Mouse (Mus musculus): Measurements from ENCODE around the gene Focad. TPM values are rescaled to one million over a fixed set of nuclear protein-coding genes. Genes with fewer than 3 reads are reported as not detected.

The Focad gene
- polyA plus RNA-seq, 1 experiment from 2014 or later, result 6.5 TPM

DNA sequence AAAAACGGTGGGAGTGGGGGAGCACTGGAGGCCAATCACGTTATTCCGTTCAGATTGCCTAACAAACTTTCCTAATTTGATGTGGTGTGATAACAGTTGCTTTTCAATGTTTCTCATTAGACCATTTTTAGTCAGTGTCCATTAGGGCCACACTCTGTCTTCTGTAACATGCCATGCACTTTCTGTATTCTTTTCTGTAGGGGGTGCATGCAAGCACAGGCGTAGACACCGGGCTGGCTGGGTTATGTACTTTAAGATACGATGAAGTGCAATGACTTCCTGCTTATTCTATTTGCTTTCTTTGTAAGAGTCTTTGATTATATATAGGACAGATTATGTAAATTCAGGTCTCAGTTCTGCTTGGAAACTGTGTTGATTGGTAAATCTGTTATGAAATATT is 116.2 kb downstream of the Focad start:
- Histone ChIP-seq H3K9ac (no peak overlapping the region), H3K27me3 (no peaks in the 10 kb centered on the region), H3K4me2 (no peak overlapping the region), H3K36me3 (replicated peaks) (no peaks in the 10 kb centered on the region), H3K4me3 (replicated peaks) (no peak overlapping the region), H3K9me3 (replicated peaks) (no peaks in the 10 kb centered on the region), H3K27ac (replicated peaks) (no peak overlapping the region), H3K4me1 (replicated peaks) (no peaks in the 10 kb centered on the region)
- ATAC-seq (ENCODE audit: insufficient read depth), result no peak
- WGBS (ENCODE audit: insufficient replicate concordance), result 75% methylated on average over 6 of the region's 6 CpGs

DNA sequence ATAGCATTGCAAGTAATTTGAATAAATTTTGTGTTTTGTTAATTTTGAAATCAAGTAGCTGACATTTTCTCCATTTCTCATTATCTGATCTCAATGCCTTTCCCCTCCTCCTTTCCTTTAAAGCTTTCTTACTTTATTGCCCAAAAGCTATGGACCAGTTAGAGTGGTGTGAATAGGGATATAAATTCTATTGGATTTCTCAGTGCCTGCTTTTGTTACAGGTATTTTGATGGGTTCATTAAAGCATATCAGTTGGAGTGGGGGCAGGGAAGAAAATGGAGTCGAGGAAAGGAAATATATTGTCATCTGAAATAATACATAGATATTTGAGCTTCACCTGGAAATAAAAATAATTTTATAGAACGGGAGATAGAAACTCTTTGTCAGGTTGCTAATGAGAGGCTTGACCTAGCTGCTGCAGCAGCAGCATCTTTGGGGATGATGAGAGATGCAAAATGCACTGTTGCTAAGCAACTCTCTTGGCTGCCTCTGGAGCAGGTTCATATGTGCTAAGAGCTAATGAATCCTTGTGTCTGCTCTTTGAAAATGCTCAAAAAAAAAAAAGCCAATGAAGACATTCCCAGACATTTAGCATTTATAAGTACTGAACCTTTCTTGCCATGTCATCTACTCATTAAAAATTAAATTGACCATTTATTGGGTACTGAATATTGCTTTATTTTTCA is 116.9 kb downstream of the Focad start:
- H3K9ac ChIP-seq, result no peak overlapping the region
- no peaks in the 10 kb centered on the region for H3K36me3 ChIP-seq (replicated peaks)
- H3K4me1 ChIP-seq (replicated peaks), result no peaks in the 10 kb centered on the region
- H3K27ac ChIP-seq (replicated peaks), result no peak overlapping the region
- H3K4me3 ChIP-seq (replicated peaks), result no peak overlapping the region
- H3K27me3 ChIP-seq, result no peaks in the 10 kb centered on the region
- H3K9me3 ChIP-seq (replicated peaks), result no peaks in the 10 kb centered on the region
- WGBS (ENCODE audit: insufficient replicate concordance), result 63% methylated on average over 2 of the region's 2 CpGs
- ATAC-seq (ENCODE audit: insufficient read depth), result no peak
- no peak overlapping the region for H3K4me2 ChIP-seq

- Histone ChIP-seq H3K4me2 (no peak overlapping the region), H3K36me3 (replicated peaks) (no peaks in the 10 kb centered on the region), H3K27ac (replicated peaks) (no peak overlapping the region), H3K9ac (no peak overlapping the region), H3K4me3 (replicated peaks) (no peak overlapping the region), H3K27me3 (no peaks in the 10 kb centered on the region), H3K4me1 (replicated peaks) (no peaks in the 10 kb centered on the region), H3K9me3 (replicated peaks) (no peaks in the 10 kb centered on the region)
- ATAC-seq (ENCODE audit: insufficient read depth), result no peak
- 85% methylated on average over 3 of the region's 3 CpGs for WGBS (ENCODE audit: insufficient replicate concordance)
These were observed 119.5 kb downstream of the Focad start for GRCm38 (mm10) chr4:88213895-88214294.

DNA sequence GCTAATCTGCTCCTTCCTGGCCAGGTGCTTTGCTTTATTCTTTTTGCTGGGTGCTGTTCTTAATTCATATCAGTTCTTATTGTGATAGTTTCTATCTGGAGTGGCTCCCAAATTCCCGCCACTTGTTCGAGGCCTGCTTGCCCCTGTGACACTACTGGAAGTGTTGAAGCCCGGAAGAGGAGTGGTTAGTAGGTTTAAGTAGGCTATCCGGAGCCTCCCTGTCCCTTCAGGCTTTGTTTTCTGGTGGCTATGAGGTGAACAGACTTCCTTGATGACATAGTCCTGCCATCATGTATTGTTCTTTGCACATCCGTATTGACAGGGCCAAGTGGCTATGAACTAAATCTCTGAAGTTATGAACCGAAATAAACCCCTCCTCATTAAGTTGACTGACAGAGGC is 123.9 kb downstream of the Focad start:
- Histone ChIP-seq H3K4me1 (replicated peaks) (no peaks in the 10 kb centered on the region), H3K27me3 (no peaks in the 10 kb centered on the region), H3K36me3 (replicated peaks) (no peaks in the 10 kb centered on the region), H3K27ac (replicated peaks) (no peak overlapping the region), H3K4me3 (replicated peaks) (no peak overlapping the region), H3K9me3 (replicated peaks) (no peaks in the 10 kb centered on the region), H3K4me2 (no peak overlapping the region), H3K9ac (no peak overlapping the region)
- no peak for ATAC-seq (ENCODE audit: insufficient read depth)
- 66% methylated on average over 6 of the region's 6 CpGs for WGBS (ENCODE audit: insufficient replicate concordance)

- H3K9ac ChIP-seq, result no peak overlapping the region
- H3K4me2 ChIP-seq, result no peak overlapping the region
- no peak for ATAC-seq (ENCODE audit: insufficient read depth)
- WGBS (ENCODE audit: insufficient replicate concordance), result 59% methylated on average over 2 of the region's 2 CpGs
- H3K9me3 ChIP-seq (replicated peaks), result no peaks in the 10 kb centered on the region
- H3K27ac ChIP-seq (replicated peaks), result no peak overlapping the region
- H3K4me1 ChIP-seq (replicated peaks), result no peaks in the 10 kb centered on the region
- no peak overlapping the region for H3K4me3 ChIP-seq (replicated peaks)
- no peaks in the 10 kb centered on the region for H3K36me3 ChIP-seq (replicated peaks)
- no peaks in the 10 kb centered on the region for H3K27me3 ChIP-seq
These were observed 124.4 kb downstream of the Focad start for GRCm38 (mm10) chr4:88218797-88219196.

DNA sequence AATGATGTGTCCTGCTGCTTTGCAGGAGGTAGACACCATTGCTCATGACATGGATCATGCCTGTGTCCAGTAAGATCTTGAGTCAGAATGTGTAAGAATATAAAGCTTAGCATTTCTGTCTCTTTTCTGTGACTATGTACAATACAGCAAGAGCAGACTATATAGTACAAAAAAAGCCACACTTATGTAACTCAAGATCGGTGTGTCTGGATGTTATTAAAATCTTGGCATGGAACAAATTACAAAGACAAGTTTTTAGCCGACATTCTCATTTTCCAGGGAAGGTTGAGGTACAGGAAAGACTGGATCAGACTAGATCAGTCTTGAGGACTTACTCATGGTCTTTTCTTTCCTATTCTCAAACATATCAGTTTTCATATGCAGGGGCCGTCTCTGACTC is 136.9 kb downstream of the Focad start:
- 81% methylated on average over 3 of the region's 3 CpGs for WGBS (ENCODE audit: insufficient replicate concordance)
- no peak for ATAC-seq (ENCODE audit: insufficient read depth)

DNA sequence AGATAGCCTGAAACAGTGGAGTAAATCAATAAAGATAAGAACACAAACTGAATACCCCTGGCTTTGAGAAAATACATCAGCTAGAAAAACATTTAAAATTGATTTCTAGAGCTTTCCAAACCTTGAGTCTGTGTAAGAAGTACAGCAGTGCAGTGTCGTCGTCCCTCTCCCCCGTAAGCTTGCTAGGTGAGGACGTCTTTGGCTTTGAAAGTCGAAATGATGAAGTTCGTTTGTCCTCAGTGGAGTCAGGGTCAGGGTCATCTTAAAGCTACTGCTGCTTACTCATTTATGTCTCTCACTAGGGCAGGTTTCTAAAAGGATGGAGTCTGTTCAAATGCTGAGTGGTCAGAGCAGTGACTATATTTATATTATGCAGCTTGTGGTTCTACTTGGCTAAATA is 141.5 kb downstream of the Focad start:
- ATAC-seq (ENCODE audit: insufficient read depth), result no peak
- Histone ChIP-seq H3K36me3 (replicated peaks) (no peaks in the 10 kb centered on the region), H3K9me3 (replicated peaks) (no peaks in the 10 kb centered on the region), H3K27ac (replicated peaks) (no peak overlapping the region), H3K4me3 (replicated peaks) (no peak overlapping the region), H3K4me1 (replicated peaks) (no peaks in the 10 kb centered on the region), H3K9ac (no peak overlapping the region), H3K4me2 (no peak overlapping the region), H3K27me3 (no peaks in the 10 kb centered on the region)
- 70% methylated on average over 6 of the region's 6 CpGs for WGBS (ENCODE audit: insufficient replicate concordance)

More for the DNA sequence above, 136.9 kb downstream of the Focad start:
- H3K36me3 ChIP-seq (replicated peaks), result no peaks in the 10 kb centered on the region
- no peak overlapping the region for H3K4me3 ChIP-seq (replicated peaks)
- no peaks in the 10 kb centered on the region for H3K4me1 ChIP-seq (replicated peaks)
- H3K27me3 ChIP-seq, result no peaks in the 10 kb centered on the region
- H3K4me2 ChIP-seq, result no peak overlapping the region
- H3K9me3 ChIP-seq (replicated peaks), result no peaks in the 10 kb centered on the region
- H3K27ac ChIP-seq (replicated peaks), result no peak overlapping the region
- no peak overlapping the region for H3K9ac ChIP-seq

- Histone ChIP-seq H3K27me3 (no peaks in the 10 kb centered on the region), H3K27ac (replicated peaks) (no peak overlapping the region), H3K4me2 (no peak overlapping the region), H3K9me3 (replicated peaks) (no peaks in the 10 kb centered on the region), H3K4me3 (replicated peaks) (no peak overlapping the region), H3K4me1 (replicated peaks) (no peaks in the 10 kb centered on the region), H3K9ac (no peak overlapping the region), H3K36me3 (replicated peaks) (no peaks in the 10 kb centered on the region)
- no peak for ATAC-seq (ENCODE audit: insufficient read depth)
- WGBS (ENCODE audit: insufficient replicate concordance), result 75% methylated on average over 12 of the region's 12 CpGs
These were observed 142.7 kb downstream of the Focad start for GRCm38 (mm10) chr4:88236926-88237756.

GRCm38 (mm10) chr4:88238351-88238750 is 143.9 kb downstream of the Focad start:
- Histone ChIP-seq H3K27ac (replicated peaks) (no peak overlapping the region), H3K4me3 (replicated peaks) (no peak overlapping the region), H3K27me3 (no peaks in the 10 kb centered on the region), H3K9ac (no peak overlapping the region), H3K4me2 (no peak overlapping the region), H3K36me3 (replicated peaks) (no peaks in the 10 kb centered on the region), H3K9me3 (replicated peaks) (no peaks in the 10 kb centered on the region), H3K4me1 (replicated peaks) (no peaks in the 10 kb centered on the region)
- ATAC-seq (ENCODE audit: insufficient read depth), result no peak
- WGBS (ENCODE audit: insufficient replicate concordance), result 73% methylated on average over 7 of the region's 7 CpGs

GRCm38 (mm10) chr4:88243834-88244233 is 149.4 kb downstream of the Focad start:
- Histone ChIP-seq H3K4me3 (replicated peaks) (no peak overlapping the region), H3K27me3 (no peaks in the 10 kb centered on the region), H3K27ac (replicated peaks) (no peak overlapping the region), H3K4me2 (no peak overlapping the region), H3K9ac (no peak overlapping the region), H3K4me1 (replicated peaks) (no peaks in the 10 kb centered on the region), H3K36me3 (replicated peaks) (no peaks in the 10 kb centered on the region), H3K9me3 (replicated peaks) (no peaks in the 10 kb centered on the region)
- ATAC-seq (ENCODE audit: insufficient read depth), result no peak
- 72% methylated on average over 2 of the region's 2 CpGs for WGBS (ENCODE audit: insufficient replicate concordance)

- Histone ChIP-seq H3K36me3 (replicated peaks) (no peaks in the 10 kb centered on the region), H3K4me1 (replicated peaks) (no peaks in the 10 kb centered on the region), H3K27me3 (no peaks in the 10 kb centered on the region), H3K9me3 (replicated peaks) (no peaks in the 10 kb centered on the region), H3K27ac (replicated peaks) (no peak overlapping the region), H3K4me3 (replicated peaks) (no peak overlapping the region), H3K4me2 (no peak overlapping the region), H3K9ac (no peak overlapping the region)
- WGBS (ENCODE audit: insufficient replicate concordance), result 72% methylated on average over 4 of the region's 4 CpGs
- ATAC-seq (ENCODE audit: insufficient read depth), result no peak
These were observed 151.1 kb downstream of the Focad start for GRCm38 (mm10) chr4:88245494-88245893.

All from liver, embryonic 15.5 days (tissue).